Mouse (Mus musculus) myocyte (in vitro differentiated cells): ENCODE data around the gene Mlx. TPM values are rescaled to one million over a fixed set of nuclear protein-coding genes. Genes with fewer than 3 reads are reported as not detected.

ENCODE experiments used
- H3K27me3 ChIP-seq: one replicate; pipeline ENCODE4 v1.6.1; 2011; ENCODE audit not compliant: control insufficient read depth, insufficient read depth, insufficient read length
- H3K36me3 ChIP-seq: one replicate; pipeline ENCODE4 v1.6.1; 2011; ENCODE audit not compliant: control insufficient read depth, insufficient read depth
- H3K4me2 ChIP-seq: one replicate; pipeline ENCODE4 v1.6.1; 2011; ENCODE audit warnings: low read depth, control low read depth
- H3K4me3 ChIP-seq: one replicate; pipeline ENCODE4 v1.5.1; 2011; ENCODE audit warnings: mild to moderate bottlenecking, control low read depth, moderate library complexity
- H3K79me2 ChIP-seq: one replicate; pipeline ENCODE4 v1.6.1; 2011; ENCODE audit not compliant: control insufficient read depth, insufficient read depth
- H3ac ChIP-seq: one replicate; pipeline ENCODE4 v1.6.1; 2011; ENCODE audit not compliant: control insufficient read depth, insufficient read length
- CEBPB ChIP-seq: IDR thresholded peaks from 2 replicates; pipeline ENCODE4 v1.6.1; 2011; ENCODE audit warnings: mild to moderate bottlenecking, moderate library complexity; ENCODE audit not compliant: poor library complexity, insufficient read depth, severe bottlenecking
- E2F4 ChIP-seq: IDR thresholded peaks from one replicate; pipeline ENCODE4 v1.6.1; 2011; ENCODE audit warnings: mild to moderate bottlenecking, control low read depth, moderate library complexity; ENCODE audit not compliant: insufficient read depth
- MAX ChIP-seq: IDR thresholded peaks from one replicate; pipeline ENCODE4 v1.6.1; 2011; ENCODE audit warnings: low read depth, mild to moderate bottlenecking, control low read depth
- MYOD1 ChIP-seq, 3 experiments: IDR thresholded peaks; one replicate each; pipeline ENCODE4 v1.6.1; 2011; ENCODE audit warnings: control low read depth in 2 of 3, low read depth in 2 of 3, mild to moderate bottlenecking in 2 of 3, moderate library complexity in 1 of 3; ENCODE audit not compliant: insufficient read length in 2 of 3, control insufficient read depth in 1 of 3
- MYOG ChIP-seq, 3 experiments: IDR thresholded peaks; one replicate each; pipeline ENCODE4 v1.6.1; 2011; ENCODE audit warnings: control low read depth in 2 of 3, low read depth in 2 of 3, mild to moderate bottlenecking in 2 of 3; ENCODE audit not compliant: insufficient read length in 2 of 3, control insufficient read depth in 1 of 3, insufficient read depth in 1 of 3
- POLR2A ChIP-seq: IDR thresholded peaks from one replicate; pipeline ENCODE4 v1.6.1; 2011; ENCODE audit warnings: low read depth, mild to moderate bottlenecking, control low read depth, moderate library complexity; ENCODE audit not compliant: insufficient read length
- POLR2AphosphoS2 ChIP-seq: IDR thresholded peaks from one replicate; pipeline ENCODE4 v1.6.1; 2011; ENCODE audit warnings: low read depth, control low read depth; ENCODE audit not compliant: insufficient read length
- REST ChIP-seq: IDR thresholded peaks from one replicate; pipeline ENCODE4 v1.6.1; 2011; ENCODE audit warnings: mild to moderate bottlenecking, control low read depth, moderate library complexity; ENCODE audit not compliant: insufficient read depth, insufficient read length
- SRF ChIP-seq: IDR thresholded peaks from one replicate; pipeline ENCODE4 v1.6.1; 2011; ENCODE audit warnings: low read depth; ENCODE audit not compliant: control insufficient read depth, insufficient read length
- TCF12 ChIP-seq: IDR thresholded peaks from one replicate; pipeline ENCODE4 v1.6.1; 2011; ENCODE audit warnings: mild to moderate bottlenecking, control low read depth; ENCODE audit not compliant: poor library complexity, insufficient read depth, severe bottlenecking
- TCF3 ChIP-seq: IDR thresholded peaks from one replicate; pipeline ENCODE4 v1.6.1; 2011; ENCODE audit warnings: low read depth, control low read depth; ENCODE audit not compliant: insufficient read length
- USF1 ChIP-seq: IDR thresholded peaks from one replicate; pipeline ENCODE4 v1.6.1; 2011; ENCODE audit warnings: low read depth, mild to moderate bottlenecking, control low read depth, moderate library complexity
- polyA plus RNA-seq: library from polyadenylated mRNA; unstranded; fragments of >200 nt; fragmentation: generic; extraction: Trizol; gene quantifications from one replicate; pipeline ENCODE4 v1.2.1, GENCODE M21; 2012; ENCODE audit warnings: missing spikeins

Gene Mlx
- polyA plus RNA-seq, 1 experiment, result 29.3 TPM

- H3K36me3 ChIP-seq, result no peaks in the 10 kb centered on the region
- H3ac ChIP-seq, result no peak overlapping the region
- no peak for TF ChIP-seq SRF
- no peak for TF ChIP-seq MYOD1 (IDR thresholded peaks at IDR 0.05; ENCODE audit: control insufficient read depth in 1 of 3, insufficient read length in 2 of 3, low read depth in 2 of 3)
- no peak for TF ChIP-seq CEBPB
- TF ChIP-seq E2F4, result no peak
- no peak for TF ChIP-seq TCF3
- TF ChIP-seq MYOG (IDR thresholded peaks at IDR 0.05; ENCODE audit: control insufficient read depth in 1 of 3, insufficient read depth in 1 of 3, insufficient read length in 2 of 3, low read depth in 2 of 3), result no peak
- TF ChIP-seq USF1, result no peak
- TF ChIP-seq REST, result no peak
- TF ChIP-seq MAX, result no peak
- no peak for TF ChIP-seq TCF12
- TF ChIP-seq POLR2A, result no peak
- no peak for TF ChIP-seq POLR2AphosphoS2
- H3K27me3 ChIP-seq, result no peaks in the 10 kb centered on the region
- peak overlapping the region; percentile 95 for H3K4me2 ChIP-seq
- H3K79me2 ChIP-seq, result peaks cover 10% of the 10 kb centered on the region
- peak overlapping the region; percentile 97 for H3K4me3 ChIP-seq
These were observed 5.4 kb upstream of the Mlx start for GRCm38 (mm10) chr11:101081659-101082058.

DNA sequence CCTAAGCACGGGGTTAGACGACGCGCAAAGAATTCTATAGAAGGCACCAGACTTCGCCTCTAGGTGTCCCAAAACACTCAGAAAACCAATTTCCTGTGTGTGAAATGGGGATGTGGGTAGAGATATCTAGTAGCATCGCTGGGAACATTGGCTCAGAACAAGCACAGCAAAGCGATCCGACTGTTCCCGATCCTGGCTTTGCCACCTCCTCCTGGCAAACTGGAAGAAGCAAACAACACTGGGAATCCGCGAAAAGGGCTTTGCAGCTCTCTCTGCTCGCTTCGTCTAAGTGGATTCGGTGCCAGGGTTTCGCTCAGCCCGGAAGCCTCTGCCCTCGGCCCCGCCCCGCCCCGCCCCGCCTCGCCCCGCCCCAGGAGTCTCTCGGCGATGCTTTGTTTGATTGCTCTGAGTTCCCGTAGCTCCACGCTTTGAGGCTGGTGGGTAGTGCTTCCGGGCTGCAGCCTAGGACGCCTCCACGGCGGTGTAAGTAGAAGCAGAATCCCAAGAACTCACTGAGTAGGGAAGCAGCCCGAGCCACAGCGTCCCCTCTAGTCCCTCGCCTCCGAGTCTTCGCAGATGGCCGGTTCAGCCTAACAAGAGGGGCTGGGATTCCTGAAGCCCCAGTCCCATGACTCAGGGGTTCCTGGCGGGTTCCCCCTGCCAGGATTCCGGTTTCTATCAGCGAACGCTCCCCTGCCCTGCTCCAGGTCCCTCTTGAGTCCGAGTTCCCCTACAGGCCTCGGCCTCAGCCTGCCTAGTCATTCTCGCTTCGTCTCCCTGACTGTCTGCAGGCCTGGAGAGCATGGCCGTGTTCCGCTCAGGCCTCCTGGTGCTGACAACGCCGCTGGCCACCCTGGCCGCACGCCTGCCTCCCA lies 4.6 kb upstream of the Mlx start, which contains the start of gene Coasy:
Gene Coasy (plus strand): TSS at position 358 of the 875 bp plus-strand sequence.
- Histone ChIP-seq H3K36me3 (no peaks in the 10 kb centered on the region), H3K27me3 (no peaks in the 10 kb centered on the region), H3ac (peak within 1 kb of the TSS; percentile 78), H3K4me3 (peak within 1 kb of the TSS; percentile 97), H3K4me2 (peak within 1 kb of the TSS; percentile 96), H3K79me2 (peaks cover 14% of the 10 kb centered on the region)
- TF ChIP-seq REST (no peak), CEBPB (no peak), TCF3 (no peak), POLR2A (peak; percentile 75), USF1 (no peak), MYOG (IDR thresholded peaks at IDR 0.05; ENCODE audit: control insufficient read depth in 1 of 3, insufficient read depth in 1 of 3, insufficient read length in 2 of 3, low read depth in 2 of 3) (peak in 1 of 3 experiments; percentile 15), MAX (no peak), MYOD1 (IDR thresholded peaks at IDR 0.05; ENCODE audit: control insufficient read depth in 1 of 3, insufficient read length in 2 of 3, low read depth in 2 of 3) (no peak), POLR2AphosphoS2 (peak; percentile 68), TCF12 (no peak), SRF (no peak), E2F4 (no peak)

DNA sequence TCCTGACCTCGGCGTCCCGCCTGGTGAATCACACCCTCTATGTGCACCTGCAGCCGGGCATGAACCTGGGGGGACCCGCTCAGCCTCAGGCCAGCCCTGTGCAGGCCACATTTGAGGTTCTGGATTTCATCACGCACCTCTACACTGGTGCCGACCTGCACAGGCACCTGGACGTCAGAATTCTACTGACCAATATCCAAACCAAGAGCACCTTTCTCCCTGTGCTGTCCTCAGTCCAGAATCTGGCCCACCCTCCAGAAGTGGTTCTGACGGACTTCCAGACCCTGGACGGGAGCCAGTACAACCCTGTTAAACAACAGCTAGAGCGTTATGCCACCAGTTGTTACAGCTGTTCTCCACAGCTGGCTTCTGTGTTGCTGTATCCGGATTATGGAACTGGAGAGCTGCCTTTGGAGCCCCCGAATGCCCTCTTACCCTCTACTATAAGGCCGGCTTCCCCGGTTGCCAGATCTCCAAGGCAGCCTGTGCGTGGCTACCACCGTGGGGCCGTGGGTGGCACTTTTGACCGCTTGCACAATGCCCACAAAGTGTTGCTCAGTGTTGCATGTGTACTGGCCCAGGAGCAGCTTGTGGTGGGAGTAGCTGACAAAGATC lies 3.9 kb upstream of the Mlx start:
- Histone ChIP-seq H3ac (peak overlapping the region; percentile 78), H3K4me2 (peak overlapping the region; percentile 96), H3K36me3 (no peaks in the 10 kb centered on the region), H3K27me3 (no peaks in the 10 kb centered on the region), H3K4me3 (peak overlapping the region; percentile 97), H3K79me2 (peaks cover 20% of the 10 kb centered on the region)
- TF ChIP-seq CEBPB (peak; percentile 92), SRF (no peak), MYOD1 (IDR thresholded peaks at IDR 0.05; ENCODE audit: control insufficient read depth in 1 of 3, insufficient read length in 2 of 3, low read depth in 2 of 3) (peak in 2 of 3 experiments; percentile 25 to 27), TCF12 (no peak), POLR2A (peak; percentile 51), POLR2AphosphoS2 (no peak), USF1 (no peak)

GRCm38 (mm10) chr11:101084246-101084645 lies 2.8 kb upstream of the Mlx start:
- Histone ChIP-seq H3K27me3 (no peaks in the 10 kb centered on the region), H3K4me2 (peak overlapping the region; percentile 96), H3ac (no peak overlapping the region), H3K4me3 (peak overlapping the region; percentile 97), H3K36me3 (peaks cover 7% of the 10 kb centered on the region), H3K79me2 (peaks cover 20% of the 10 kb centered on the region)
- TF ChIP-seq TCF12 (no peak), MYOD1 (IDR thresholded peaks at IDR 0.05; ENCODE audit: control insufficient read depth in 1 of 3, insufficient read length in 2 of 3, low read depth in 2 of 3) (no peak), MYOG (IDR thresholded peaks at IDR 0.05; ENCODE audit: control insufficient read depth in 1 of 3, insufficient read depth in 1 of 3, insufficient read length in 2 of 3, low read depth in 2 of 3) (no peak), TCF3 (no peak), E2F4 (no peak), POLR2AphosphoS2 (no peak), SRF (no peak), CEBPB (no peak), USF1 (no peak), POLR2A (no peak), REST (no peak), MAX (no peak)
